Mouse (Mus musculus): ENCODE results near the gene Mttp. TPM values are rescaled to one million over a fixed set of nuclear protein-coding genes. Genes with fewer than 3 reads are reported as not detected.

Mttp gene
- polyA plus RNA-seq, 1 experiment = 1.6 TPM

- no peaks in the 10 kb centered on the region for H3K4me1 ChIP-seq (replicated peaks; ENCODE audit: control insufficient read depth, insufficient read depth, low read length)
- 95% methylated on average over 12 of the region's 12 CpGs for WGBS
- no peak overlapping the region for H3K4me3 ChIP-seq (ENCODE audit: control insufficient read depth, insufficient read depth, low read length)
- no peak for TF ChIP-seq POLR2A (IDR thresholded peaks at IDR 0.05; ENCODE audit: control insufficient read depth, extremely low read depth, insufficient read depth, low read length, poor library complexity)
- TF ChIP-seq CTCF (IDR thresholded peaks at IDR 0.05; ENCODE audit: borderline replicate concordance, control insufficient read depth, extremely low read depth, insufficient read depth, low read length, poor library complexity) = no peak
- no peak overlapping the region for H3K27ac ChIP-seq (ENCODE audit: control insufficient read depth, insufficient read depth, low read length)
- no peaks in the 10 kb centered on the region for H3K36me3 ChIP-seq (ENCODE audit: control insufficient read depth, insufficient read depth, low read length)
- no peak for DNase-seq
- no peaks in the 10 kb centered on the region for H3K27me3 ChIP-seq (ENCODE audit: control insufficient read depth, insufficient read depth, low read length)
Measured at GRCm38 (mm10) chr3:138068103-138068502, 76.7 kb downstream of the Mttp start.

- no peaks in the 10 kb centered on the region for H3K27me3 ChIP-seq (ENCODE audit: control insufficient read depth, insufficient read depth, low read length)
- TF ChIP-seq CTCF (IDR thresholded peaks at IDR 0.05; ENCODE audit: borderline replicate concordance, control insufficient read depth, extremely low read depth, insufficient read depth, low read length, poor library complexity) (no peak), POLR2A (IDR thresholded peaks at IDR 0.05; ENCODE audit: control insufficient read depth, extremely low read depth, insufficient read depth, low read length, poor library complexity) (no peak)
- no peak within 1 kb of the TSS for H3K4me3 ChIP-seq (ENCODE audit: control insufficient read depth, insufficient read depth, low read length)
- no peak for DNase-seq
- H3K27ac ChIP-seq (ENCODE audit: control insufficient read depth, insufficient read depth, low read length) = no peak within 1 kb of the TSS
- 95% methylated on average over 12 of the region's 12 CpGs for WGBS
- H3K36me3 ChIP-seq (ENCODE audit: control insufficient read depth, insufficient read depth, low read length) = no peaks in the 10 kb centered on the region
- no peaks in the 10 kb centered on the region for H3K4me1 ChIP-seq (replicated peaks; ENCODE audit: control insufficient read depth, insufficient read depth, low read length)
Measured at GRCm38 (mm10) chr3:138067288-138067687, 77.5 kb downstream of the Mttp start, which contains the start of gene Gm5105. Gm5105 (minus strand) TSS chr3:138067388.

GRCm38 (mm10) chr3:138066348-138066856 lies 78.4 kb downstream of the Mttp start:
- no peak for TF ChIP-seq CTCF (IDR thresholded peaks at IDR 0.05; ENCODE audit: borderline replicate concordance, control insufficient read depth, extremely low read depth, insufficient read depth, low read length, poor library complexity)
- no peak for TF ChIP-seq POLR2A (IDR thresholded peaks at IDR 0.05; ENCODE audit: control insufficient read depth, extremely low read depth, insufficient read depth, low read length, poor library complexity)
- Histone ChIP-seq H3K36me3 (ENCODE audit: control insufficient read depth, insufficient read depth, low read length) (no peaks in the 10 kb centered on the region), H3K4me1 (replicated peaks; ENCODE audit: control insufficient read depth, insufficient read depth, low read length) (no peaks in the 10 kb centered on the region), H3K4me3 (ENCODE audit: control insufficient read depth, insufficient read depth, low read length) (no peak overlapping the region), H3K27ac (ENCODE audit: control insufficient read depth, insufficient read depth, low read length) (no peak overlapping the region), H3K27me3 (ENCODE audit: control insufficient read depth, insufficient read depth, low read length) (no peaks in the 10 kb centered on the region)
- DNase-seq = no peak
- 84% methylated on average over 20 of the region's 20 CpGs for WGBS

GRCm38 (mm10) chr3:138065930-138066329 lies 78.8 kb downstream of the Mttp start:
- Histone ChIP-seq H3K27ac (ENCODE audit: control insufficient read depth, insufficient read depth, low read length) (no peak overlapping the region), H3K4me1 (replicated peaks; ENCODE audit: control insufficient read depth, insufficient read depth, low read length) (no peaks in the 10 kb centered on the region), H3K27me3 (ENCODE audit: control insufficient read depth, insufficient read depth, low read length) (no peaks in the 10 kb centered on the region), H3K4me3 (ENCODE audit: control insufficient read depth, insufficient read depth, low read length) (no peak overlapping the region), H3K36me3 (ENCODE audit: control insufficient read depth, insufficient read depth, low read length) (no peaks in the 10 kb centered on the region)
- no peak for TF ChIP-seq POLR2A (IDR thresholded peaks at IDR 0.05; ENCODE audit: control insufficient read depth, extremely low read depth, insufficient read depth, low read length, poor library complexity)
- no peak for TF ChIP-seq CTCF (IDR thresholded peaks at IDR 0.05; ENCODE audit: borderline replicate concordance, control insufficient read depth, extremely low read depth, insufficient read depth, low read length, poor library complexity)
- WGBS = 91% methylated on average over 16 of the region's 16 CpGs
- DNase-seq = no peak

- DNase-seq = no peak
- H3K4me1 ChIP-seq (replicated peaks; ENCODE audit: control insufficient read depth, insufficient read depth, low read length) = no peaks in the 10 kb centered on the region
- H3K27ac ChIP-seq (ENCODE audit: control insufficient read depth, insufficient read depth, low read length) = no peak within 1 kb of the TSS
- H3K36me3 ChIP-seq (ENCODE audit: control insufficient read depth, insufficient read depth, low read length) = no peaks in the 10 kb centered on the region
- no peak within 1 kb of the TSS for H3K4me3 ChIP-seq (ENCODE audit: control insufficient read depth, insufficient read depth, low read length)
- TF ChIP-seq CTCF (IDR thresholded peaks at IDR 0.05; ENCODE audit: borderline replicate concordance, control insufficient read depth, extremely low read depth, insufficient read depth, low read length, poor library complexity) = no peak
- TF ChIP-seq POLR2A (IDR thresholded peaks at IDR 0.05; ENCODE audit: control insufficient read depth, extremely low read depth, insufficient read depth, low read length, poor library complexity) = no peak
- H3K27me3 ChIP-seq (ENCODE audit: control insufficient read depth, insufficient read depth, low read length) = no peaks in the 10 kb centered on the region
- whole genome bisulfite sequencing = 94% methylated on average over 33 of the region's 33 CpGs
Measured at GRCm38 (mm10) chr3:138064732-138065645, 79.8 kb downstream of the Mttp start, which contains the start of gene 1110002E22Rik. 1110002E22Rik (plus strand) TSS chr3:138065052.

- no peaks in the 10 kb centered on the region for H3K4me1 ChIP-seq (replicated peaks; ENCODE audit: control insufficient read depth, insufficient read depth, low read length)
- no peak for TF ChIP-seq POLR2A (IDR thresholded peaks at IDR 0.05; ENCODE audit: control insufficient read depth, extremely low read depth, insufficient read depth, low read length, poor library complexity)
- TF ChIP-seq CTCF (IDR thresholded peaks at IDR 0.05; ENCODE audit: borderline replicate concordance, control insufficient read depth, extremely low read depth, insufficient read depth, low read length, poor library complexity) = no peak
- WGBS = 74% methylated on average over 14 of the region's 14 CpGs
- H3K36me3 ChIP-seq (ENCODE audit: control insufficient read depth, insufficient read depth, low read length) = no peaks in the 10 kb centered on the region
- H3K27ac ChIP-seq (ENCODE audit: control insufficient read depth, insufficient read depth, low read length) = no peak overlapping the region
- no peak overlapping the region for H3K4me3 ChIP-seq (ENCODE audit: control insufficient read depth, insufficient read depth, low read length)
- H3K27me3 ChIP-seq (ENCODE audit: control insufficient read depth, insufficient read depth, low read length) = no peaks in the 10 kb centered on the region
- DNase-seq = no peak
Measured at GRCm38 (mm10) chr3:138063731-138064329, 80.9 kb downstream of the Mttp start.
